Mouse (Mus musculus): ENCODE data around the gene Mapkap1. TPM values are rescaled to one million over a fixed set of nuclear protein-coding genes. Genes with fewer than 3 reads are reported as not detected.

Gene Mapkap1
- polyA plus RNA-seq, 1 experiment from 2014 or later: 94.3 TPM

DNA sequence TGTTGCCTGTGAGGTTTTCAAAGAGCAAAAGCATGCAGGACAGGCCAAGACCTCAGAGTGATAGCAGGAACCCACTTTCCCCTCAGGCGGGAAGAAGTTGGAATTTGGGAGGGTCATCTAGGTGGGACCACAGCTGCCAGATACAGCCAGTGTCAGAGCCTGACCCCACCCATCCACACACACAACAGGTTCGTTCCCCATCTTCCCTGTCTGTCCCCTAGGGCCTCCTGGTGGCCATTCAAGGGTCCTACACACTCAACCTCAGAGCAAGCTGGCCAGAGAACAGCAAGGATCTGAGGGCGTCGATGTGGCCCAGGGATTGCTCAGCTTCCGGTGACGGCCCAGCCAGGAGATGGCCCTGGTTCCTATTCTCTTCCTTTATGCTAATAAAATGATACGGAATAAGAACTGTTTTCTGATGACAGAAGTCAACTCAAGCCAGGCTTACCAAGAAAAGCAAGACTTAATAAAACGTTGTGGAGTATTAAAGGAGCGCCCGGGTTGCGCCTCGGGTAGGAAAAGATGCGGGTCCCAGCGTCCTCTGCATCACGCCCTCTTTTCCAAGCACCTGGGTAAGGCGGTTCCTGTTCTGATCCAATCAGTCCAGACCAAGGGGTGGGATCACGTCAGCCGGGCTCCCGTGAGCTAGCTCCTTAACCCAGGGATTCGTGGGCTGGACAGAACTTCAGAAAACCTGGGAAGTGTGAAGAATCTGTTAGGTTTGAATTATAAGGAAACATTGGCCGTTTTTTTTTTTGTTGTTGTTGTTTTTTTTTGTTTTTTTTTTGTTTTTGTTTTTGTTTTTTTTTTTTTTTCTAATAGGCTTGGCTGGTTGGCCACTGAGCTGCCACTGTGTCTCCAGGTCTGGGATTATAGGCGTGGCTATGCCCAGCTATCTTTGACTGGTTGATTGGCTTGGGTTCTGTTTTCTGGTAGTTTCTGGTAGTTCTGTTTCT is 238.3 kb downstream of the Mapkap1 start:
- Histone ChIP-seq H3K9me3 (replicated peaks) (no peaks in the 10 kb centered on the region), H3K9ac (replicated peaks) (no peak overlapping the region), H3K27me3 (replicated peaks) (0 out of 2 replicates have a peak, but pooled peaks cover 2% of the 10 kb centered on the region), H3K4me3 (replicated peaks) (no peak overlapping the region), H3K4me1 (peaks cover 33% of the 10 kb centered on the region), H3K4me2 (no peak overlapping the region), H3K36me3 (no peaks in the 10 kb centered on the region), H3K27ac (replicated peaks) (no peak overlapping the region)
- ATAC-seq (ENCODE audit: low FRiP score): no peak
- WGBS: 41% methylated on average over 22 of the region's 22 CpGs

DNA sequence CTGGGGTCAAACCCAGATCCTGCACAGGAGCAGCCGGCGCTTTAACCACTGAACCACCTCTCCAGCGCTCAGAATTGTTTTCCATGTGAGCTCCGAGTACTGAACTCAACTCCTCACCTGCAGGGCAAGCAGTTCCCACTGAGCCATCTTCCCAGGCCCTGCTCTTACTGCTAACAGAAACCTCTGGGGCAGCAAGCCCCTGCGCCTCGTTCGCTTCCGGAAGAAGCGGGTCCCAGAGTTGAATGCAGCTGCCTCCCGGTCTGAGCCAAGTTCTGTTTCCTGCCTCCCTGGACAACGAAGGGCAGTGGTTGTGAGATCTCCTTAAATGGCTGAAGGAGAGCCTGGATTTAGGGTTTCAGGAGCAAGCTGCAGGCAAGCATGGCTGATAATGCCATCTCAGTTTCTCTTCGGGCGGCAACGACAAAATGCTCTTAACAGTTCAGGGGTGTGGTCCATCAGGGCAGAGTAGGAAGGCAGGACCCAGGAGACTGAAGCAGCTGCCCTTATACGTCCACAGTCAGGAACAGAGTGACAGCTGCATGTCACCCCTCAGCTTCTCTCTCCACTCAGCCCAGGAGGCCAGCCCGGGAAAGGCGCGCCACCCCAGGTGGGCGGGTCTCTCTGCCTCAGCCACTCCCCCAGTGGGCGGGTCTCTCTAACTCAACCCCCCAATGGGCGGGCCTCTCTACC is 239.4 kb downstream of the Mapkap1 start:
- H3K4me3 ChIP-seq (replicated peaks): peak overlapping the region; percentile 32
- 13% methylated on average over 21 of the region's 21 CpGs for WGBS
- peak overlapping the region; percentile 62 for H3K4me2 ChIP-seq
- no peaks in the 10 kb centered on the region for H3K9me3 ChIP-seq (replicated peaks)
- H3K4me1 ChIP-seq: peaks cover 29% of the 10 kb centered on the region
- 0 out of 2 replicates have a peak, but pooled peaks cover 2% of the 10 kb centered on the region for H3K27me3 ChIP-seq (replicated peaks)
- no peaks in the 10 kb centered on the region for H3K36me3 ChIP-seq
- H3K9ac ChIP-seq (replicated peaks): no peak overlapping the region
- no peak overlapping the region for H3K27ac ChIP-seq (replicated peaks)
- ATAC-seq (ENCODE audit: low FRiP score): peak; percentile 78

DNA sequence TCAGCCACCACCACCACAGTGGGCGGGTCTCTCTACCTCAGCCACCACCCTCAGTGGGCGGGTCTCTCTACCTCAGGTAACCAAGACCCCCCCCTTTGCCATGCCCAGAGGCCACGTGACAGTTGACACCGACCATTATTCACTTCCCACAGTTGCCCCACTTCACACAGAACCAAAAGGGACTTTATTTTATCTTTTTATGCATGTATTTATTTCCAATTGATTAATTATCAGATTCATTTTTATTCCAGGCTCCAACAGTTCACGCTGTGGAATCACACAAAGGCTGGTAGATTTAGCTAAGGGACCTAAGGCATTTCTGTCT is 239.9 kb downstream of the Mapkap1 start:
- Histone ChIP-seq H3K4me1 (peaks cover 28% of the 10 kb centered on the region), H3K4me3 (replicated peaks) (peak overlapping the region; percentile 32), H3K4me2 (peak overlapping the region; percentile 62), H3K27me3 (replicated peaks) (0 out of 2 replicates have a peak, but pooled peaks cover 2% of the 10 kb centered on the region), H3K27ac (replicated peaks) (no peak overlapping the region), H3K36me3 (no peaks in the 10 kb centered on the region), H3K9me3 (replicated peaks) (no peaks in the 10 kb centered on the region), H3K9ac (replicated peaks) (no peak overlapping the region)
- WGBS: 13% methylated on average over 5 of the region's 5 CpGs
- no peak for ATAC-seq (ENCODE audit: low FRiP score)

DNA sequence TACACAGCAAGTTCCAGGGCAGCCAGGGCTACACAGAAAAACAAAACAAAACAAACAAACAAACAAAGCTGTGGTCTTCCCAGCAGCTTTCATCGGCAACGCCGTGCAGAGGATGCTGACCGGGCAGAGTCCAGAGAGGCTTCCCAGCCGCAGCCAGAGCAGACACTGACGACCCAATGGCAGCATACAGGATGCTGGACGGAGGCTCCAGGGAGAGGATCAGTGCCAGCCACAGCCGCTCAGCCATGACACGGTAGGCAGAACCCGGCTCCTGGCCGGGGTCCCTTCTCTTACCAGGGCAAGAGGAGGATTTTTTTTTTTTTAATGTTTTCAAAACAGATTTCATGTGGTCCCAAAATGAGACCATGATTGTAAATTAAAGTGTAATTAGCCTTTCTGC is 240.8 kb downstream of the Mapkap1 start:
- Histone ChIP-seq H3K4me1 (peaks cover 28% of the 10 kb centered on the region), H3K9ac (replicated peaks) (no peak overlapping the region), H3K27me3 (replicated peaks) (0 out of 2 replicates have a peak, but pooled peaks cover 2% of the 10 kb centered on the region), H3K4me3 (replicated peaks) (no peak overlapping the region), H3K27ac (replicated peaks) (no peak overlapping the region), H3K4me2 (no peak overlapping the region), H3K36me3 (no peaks in the 10 kb centered on the region), H3K9me3 (replicated peaks) (no peaks in the 10 kb centered on the region)
- 42% methylated on average over 11 of the region's 11 CpGs for WGBS
- no peak for ATAC-seq (ENCODE audit: low FRiP score)

DNA sequence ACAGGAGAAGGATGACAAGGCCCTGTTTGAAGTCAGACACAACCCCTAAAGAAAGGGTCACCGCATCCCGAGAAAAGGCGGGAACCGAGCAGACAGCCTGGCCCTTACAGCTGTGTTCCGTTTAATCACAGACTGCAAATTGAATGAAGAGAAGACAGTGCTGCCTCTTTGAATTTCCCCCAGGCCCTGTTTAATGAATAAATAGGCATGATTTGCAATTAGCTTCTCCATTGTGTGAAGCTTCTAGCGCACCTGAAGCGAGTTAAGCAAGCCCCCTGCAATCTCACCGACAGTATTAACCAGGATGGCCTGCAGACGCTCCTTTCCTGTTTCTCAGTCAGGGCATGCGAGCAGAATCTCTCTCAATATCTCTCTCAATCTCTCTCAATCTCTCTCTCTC is 261.2 kb downstream of the Mapkap1 start:
- Histone ChIP-seq H3K4me2 (no peak overlapping the region; the same call in 1 of the 2 replicates), H3K27me3 (replicated peaks) (no peaks in the 10 kb centered on the region), H3K4me1 (peaks cover 45% of the 10 kb centered on the region), H3K9ac (replicated peaks) (no peak overlapping the region), H3K9me3 (replicated peaks) (no peaks in the 10 kb centered on the region), H3K36me3 (no peaks in the 10 kb centered on the region), H3K27ac (replicated peaks) (no peak overlapping the region), H3K4me3 (replicated peaks) (no peak overlapping the region)
- WGBS: 19% methylated on average over 10 of the region's 10 CpGs
- no peak for ATAC-seq (ENCODE audit: low FRiP score)

GRCm38 (mm10) chr2:34668440-34669191 is 262.0 kb downstream of the Mapkap1 start:
- Histone ChIP-seq H3K4me1 (peaks cover 45% of the 10 kb centered on the region), H3K9ac (replicated peaks) (no peak overlapping the region), H3K4me2 (no peak overlapping the region; the same call in 1 of the 2 replicates), H3K9me3 (replicated peaks) (no peaks in the 10 kb centered on the region), H3K27me3 (replicated peaks) (no peaks in the 10 kb centered on the region), H3K36me3 (no peaks in the 10 kb centered on the region), H3K4me3 (replicated peaks) (no peak overlapping the region), H3K27ac (replicated peaks) (peak overlapping the region; percentile 24)
- no peak for ATAC-seq (ENCODE audit: low FRiP score)
- 32% methylated on average over 17 of the region's 17 CpGs for WGBS

- no peaks in the 10 kb centered on the region for H3K9me3 ChIP-seq (replicated peaks)
- H3K4me1 ChIP-seq: peaks cover 45% of the 10 kb centered on the region
- H3K9ac ChIP-seq (replicated peaks): no peak overlapping the region
- H3K4me3 ChIP-seq (replicated peaks): no peak overlapping the region
- no peak for ATAC-seq (ENCODE audit: low FRiP score)
- H3K36me3 ChIP-seq: no peaks in the 10 kb centered on the region
- H3K27ac ChIP-seq (replicated peaks): no peak overlapping the region
- no peaks in the 10 kb centered on the region for H3K27me3 ChIP-seq (replicated peaks)
- 64% methylated on average over 8 of the region's 8 CpGs for WGBS
- no peak overlapping the region for H3K4me2 ChIP-seq
Measured at GRCm38 (mm10) chr2:34669203-34669746, 262.7 kb downstream of the Mapkap1 start.

DNA sequence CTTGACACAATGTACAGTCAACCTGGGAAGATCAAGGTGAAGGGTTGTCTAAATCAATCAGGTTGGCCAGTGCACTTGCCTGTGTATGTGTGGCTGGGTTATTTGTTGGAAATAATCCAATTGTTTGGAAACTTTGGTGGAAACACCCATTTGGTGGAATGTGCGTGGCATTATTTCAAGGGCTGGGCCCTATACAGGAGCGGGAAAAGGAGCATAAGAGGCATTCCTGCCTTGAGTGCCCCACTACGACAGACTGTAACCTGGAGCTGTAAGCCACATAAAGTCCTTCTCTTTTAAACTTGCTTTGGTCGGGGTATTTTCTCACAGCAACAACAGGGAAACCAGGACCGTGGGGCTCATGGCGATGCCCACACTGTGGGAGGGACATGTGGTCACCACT is 263.9 kb downstream of the Mapkap1 start:
- Histone ChIP-seq H3K4me2 (no peak overlapping the region), H3K9me3 (replicated peaks) (no peaks in the 10 kb centered on the region), H3K27me3 (replicated peaks) (no peaks in the 10 kb centered on the region), H3K36me3 (peaks cover 8% of the 10 kb centered on the region; the same call in 1 of the 2 replicates), H3K9ac (replicated peaks) (no peak overlapping the region), H3K27ac (replicated peaks) (no peak overlapping the region), H3K4me3 (replicated peaks) (no peak overlapping the region), H3K4me1 (peaks cover 40% of the 10 kb centered on the region)
- ATAC-seq (ENCODE audit: low FRiP score): no peak
- 81% methylated on average over 6 of the region's 6 CpGs for WGBS

DNA sequence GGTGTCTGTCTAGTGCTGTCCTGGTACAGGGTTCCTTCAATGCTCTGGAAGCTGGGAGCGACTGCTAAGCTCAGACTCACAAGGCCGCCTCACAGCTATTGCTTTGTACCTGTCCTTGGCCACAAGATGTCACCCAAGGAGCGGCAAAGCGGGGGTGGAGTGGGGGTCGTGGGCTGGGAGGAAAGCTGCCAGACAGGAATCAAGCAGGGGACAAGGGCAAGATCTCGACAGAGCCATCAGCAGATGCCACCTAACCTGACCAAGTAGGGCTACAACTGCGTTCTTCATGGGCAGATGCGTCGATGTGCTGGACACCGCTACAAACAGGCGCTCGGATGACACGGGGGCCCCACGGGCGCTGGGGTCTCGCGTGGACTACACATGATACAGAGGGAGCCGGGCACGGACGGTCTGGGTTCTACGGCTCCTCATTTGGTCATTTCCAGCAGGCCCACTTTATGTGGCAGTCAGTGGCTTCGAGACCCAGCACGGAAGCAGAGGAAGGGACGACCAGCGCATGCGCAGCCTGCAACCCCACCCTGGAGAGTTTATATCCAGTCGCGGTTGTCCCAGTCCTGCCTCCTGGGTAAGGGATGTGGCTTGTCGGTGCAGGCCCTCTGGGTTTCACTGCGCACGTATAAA is 264.9 kb downstream of the Mapkap1 start:
- peak overlapping the region; percentile 83 for H3K4me2 ChIP-seq
- H3K4me3 ChIP-seq (replicated peaks): peak overlapping the region; percentile 45
- H3K36me3 ChIP-seq: peaks cover 11% of the 10 kb centered on the region; the same call in 1 of the 2 replicates
- H3K27me3 ChIP-seq (replicated peaks): no peaks in the 10 kb centered on the region
- H3K27ac ChIP-seq (replicated peaks): peak overlapping the region; percentile 79
- WGBS: 28% methylated on average over 31 of the region's 31 CpGs
- H3K9me3 ChIP-seq (replicated peaks): no peaks in the 10 kb centered on the region
- peak overlapping the region; percentile 66 for H3K9ac ChIP-seq (replicated peaks)
- H3K4me1 ChIP-seq: peaks cover 34% of the 10 kb centered on the region
- ATAC-seq (ENCODE audit: low FRiP score): peak; percentile 70

DNA sequence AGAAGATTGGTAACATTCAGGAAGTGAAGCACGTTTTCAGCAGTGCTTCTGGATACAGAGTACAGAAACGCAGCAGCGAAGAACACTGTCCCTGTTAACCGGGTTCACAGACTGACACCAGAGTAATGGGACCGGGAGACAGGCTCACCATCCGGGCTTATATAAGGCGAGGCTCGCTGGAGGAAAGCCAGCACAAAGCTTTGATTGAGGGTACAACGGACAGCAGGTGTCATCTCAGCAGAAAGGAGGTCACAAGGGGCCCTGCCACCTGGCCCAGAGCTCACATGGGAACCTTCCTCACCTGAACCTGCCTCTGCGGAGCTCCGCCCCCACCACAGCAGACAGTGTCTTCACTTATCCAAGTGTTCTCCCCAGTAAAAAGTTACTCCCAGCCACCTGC is 267.3 kb downstream of the Mapkap1 start:
- WGBS: 88% methylated on average over 11 of the region's 11 CpGs
- no peak for ATAC-seq (ENCODE audit: low FRiP score)

More for the DNA sequence above, 267.3 kb downstream of the Mapkap1 start:
- Histone ChIP-seq H3K4me1 (peaks cover 17% of the 10 kb centered on the region), H3K9me3 (replicated peaks) (no peaks in the 10 kb centered on the region), H3K4me3 (replicated peaks) (no peak overlapping the region), H3K9ac (replicated peaks) (no peak overlapping the region), H3K27ac (replicated peaks) (no peak overlapping the region), H3K36me3 (peaks cover 35% of the 10 kb centered on the region), H3K4me2 (no peak overlapping the region), H3K27me3 (replicated peaks) (no peaks in the 10 kb centered on the region)
